Mouse (Mus musculus): ENCODE data around the gene Llph.

Gene Llph

DNA sequence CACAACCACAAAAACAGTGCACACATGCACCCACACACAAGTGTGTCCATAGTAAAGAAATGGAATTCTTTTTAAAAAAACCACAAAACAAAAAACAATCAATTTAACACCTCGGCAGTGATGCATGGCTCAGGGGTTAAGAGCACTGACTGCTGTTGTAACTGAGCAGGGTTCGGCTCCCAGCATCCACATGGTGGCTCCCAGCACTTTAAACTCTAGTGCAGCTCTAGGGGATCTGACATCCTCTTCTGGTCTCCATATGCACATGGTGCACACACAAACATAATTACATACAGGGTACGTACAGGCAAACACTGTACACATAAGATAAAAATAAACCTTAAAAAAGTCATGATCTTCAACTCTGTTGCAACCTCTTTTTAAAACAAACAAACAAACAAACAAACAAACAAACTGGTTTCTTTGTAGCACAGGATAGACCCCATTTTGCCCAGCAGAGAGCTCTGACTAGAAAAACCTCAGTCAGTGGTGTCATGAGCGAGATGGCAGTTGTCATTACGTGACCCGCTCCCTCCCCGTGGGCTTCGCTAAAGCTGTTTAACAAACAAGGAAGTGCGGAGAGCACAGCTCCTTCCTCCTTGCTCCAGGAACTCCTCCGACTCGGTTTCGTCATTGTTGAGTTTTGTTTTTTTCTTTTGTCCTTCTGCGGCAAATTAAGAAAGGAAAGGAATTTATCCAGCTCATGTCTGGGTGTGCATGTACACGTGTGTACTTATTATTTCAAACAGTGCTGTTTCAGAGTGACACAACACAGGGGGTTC, 7.1 kb upstream of the Llph start:
- DNase-seq (ENCODE audit: low read depth): peak; percentile 62

GRCm38 (mm10) chr10:120220776-120221175, 6.1 kb upstream of the Llph start:
- peak; percentile 62 for DNase-seq (ENCODE audit: low read depth)

GRCm38 (mm10) chr10:120231718-120232117, 4.8 kb downstream of the Llph start:
- DNase-seq (ENCODE audit: low read depth): peak; percentile 84

DNA sequence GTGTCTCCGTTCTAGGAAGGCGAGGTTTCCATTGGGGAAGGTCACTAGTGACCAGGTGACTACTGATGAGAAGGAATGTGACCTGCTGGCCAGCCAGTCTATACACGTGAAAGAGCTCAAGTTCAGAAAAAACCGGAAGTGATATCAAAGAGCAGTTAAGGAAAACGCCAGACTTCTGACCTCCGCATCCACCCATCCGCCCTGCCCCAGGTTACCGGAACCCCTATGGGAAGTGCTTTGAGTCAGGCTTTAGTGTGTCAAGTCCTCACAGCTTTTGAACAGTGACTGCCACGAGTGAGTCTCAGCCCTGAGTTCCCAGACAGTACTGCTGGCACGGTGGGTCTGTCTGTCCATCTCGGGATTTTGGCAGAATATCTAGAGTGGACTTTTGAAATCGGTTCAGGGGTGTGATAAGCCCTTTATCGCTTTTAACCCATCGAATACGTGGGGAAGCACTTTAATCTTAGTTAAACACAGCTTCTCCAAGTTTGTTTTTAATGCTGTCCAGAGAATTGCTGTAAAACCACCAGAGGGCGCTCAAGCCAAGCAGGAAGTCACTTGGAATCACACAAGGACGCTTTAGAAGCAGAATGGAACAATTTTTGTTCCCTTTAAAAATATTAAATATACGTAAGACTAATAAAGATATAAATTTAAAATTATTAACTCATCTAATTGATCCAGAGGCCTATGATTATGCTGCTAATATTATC, 6.9 kb downstream of the Llph start:
- DNase-seq (ENCODE audit: low read depth): peak; percentile 76

DNA sequence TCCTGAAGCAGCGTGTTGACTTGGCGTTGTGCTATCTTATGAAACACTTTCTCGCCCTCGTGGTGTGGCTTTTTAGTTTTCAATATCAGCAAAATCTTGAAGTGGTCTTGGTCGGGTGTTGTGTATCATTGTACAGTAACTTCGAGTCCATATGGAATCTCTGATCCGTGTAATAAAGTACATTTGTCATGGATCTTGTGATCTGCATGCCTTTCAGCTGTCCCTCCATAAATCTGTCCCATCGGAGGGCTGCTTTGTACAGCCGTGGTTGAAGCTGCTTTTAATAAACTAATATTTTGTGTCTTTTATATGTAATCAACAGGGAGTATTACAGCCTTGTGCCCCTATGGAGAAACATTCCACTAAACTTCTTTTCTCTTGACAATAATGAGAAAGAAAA, 10.0 kb downstream of the Llph start:
- no peak for DNase-seq (ENCODE audit: low read depth)

DNA sequence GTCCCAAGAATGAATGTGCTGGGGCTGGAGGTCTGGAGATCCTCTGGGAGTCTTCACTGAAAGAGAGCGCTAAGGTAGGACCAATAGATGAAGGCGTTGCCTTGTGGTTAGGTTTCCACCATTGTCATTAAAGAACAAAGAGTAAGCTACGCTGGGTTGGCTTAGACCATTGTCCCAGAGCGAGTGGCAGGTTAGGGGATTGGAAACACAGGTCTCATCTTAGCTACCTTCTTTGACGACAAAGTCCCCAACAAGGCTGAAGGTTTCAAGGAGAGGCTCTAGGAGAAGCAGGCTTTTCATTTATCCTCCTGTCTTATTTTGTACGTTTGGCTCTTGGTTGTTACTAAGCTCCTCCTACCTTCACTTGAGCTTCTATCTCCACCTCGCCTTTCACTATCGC, 11.4 kb downstream of the Llph start:
- no peak for DNase-seq (ENCODE audit: low read depth)

- DNase-seq (ENCODE audit: low read depth): no peak
Observed at GRCm38 (mm10) chr10:120239476-120239875, 12.6 kb downstream of the Llph start.

DNA sequence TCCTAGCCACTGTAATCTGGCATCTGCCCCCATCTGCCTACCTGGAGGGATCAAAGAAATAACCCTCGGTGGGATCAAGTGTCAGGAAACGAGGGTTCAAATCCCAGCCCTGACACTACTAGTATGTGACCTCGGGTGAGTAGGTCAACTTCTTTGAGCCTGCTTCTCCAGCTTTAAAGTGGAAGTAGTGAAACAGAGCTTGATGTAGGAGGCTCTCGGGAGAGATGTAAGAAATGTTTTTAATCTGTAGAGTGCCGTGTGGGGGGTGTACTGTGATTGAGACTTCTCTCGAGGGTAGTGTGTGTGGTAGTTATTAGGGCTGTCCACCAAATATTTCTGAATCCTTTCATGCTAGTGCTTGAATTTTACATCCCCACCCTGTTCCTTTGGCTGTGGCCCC, 15.6 kb downstream of the Llph start:
- DNase-seq (ENCODE audit: low read depth): no peak

GRCm38 (mm10) chr10:120245681-120246080, 18.8 kb downstream of the Llph start:
- no peak for DNase-seq (ENCODE audit: low read depth)

DNA sequence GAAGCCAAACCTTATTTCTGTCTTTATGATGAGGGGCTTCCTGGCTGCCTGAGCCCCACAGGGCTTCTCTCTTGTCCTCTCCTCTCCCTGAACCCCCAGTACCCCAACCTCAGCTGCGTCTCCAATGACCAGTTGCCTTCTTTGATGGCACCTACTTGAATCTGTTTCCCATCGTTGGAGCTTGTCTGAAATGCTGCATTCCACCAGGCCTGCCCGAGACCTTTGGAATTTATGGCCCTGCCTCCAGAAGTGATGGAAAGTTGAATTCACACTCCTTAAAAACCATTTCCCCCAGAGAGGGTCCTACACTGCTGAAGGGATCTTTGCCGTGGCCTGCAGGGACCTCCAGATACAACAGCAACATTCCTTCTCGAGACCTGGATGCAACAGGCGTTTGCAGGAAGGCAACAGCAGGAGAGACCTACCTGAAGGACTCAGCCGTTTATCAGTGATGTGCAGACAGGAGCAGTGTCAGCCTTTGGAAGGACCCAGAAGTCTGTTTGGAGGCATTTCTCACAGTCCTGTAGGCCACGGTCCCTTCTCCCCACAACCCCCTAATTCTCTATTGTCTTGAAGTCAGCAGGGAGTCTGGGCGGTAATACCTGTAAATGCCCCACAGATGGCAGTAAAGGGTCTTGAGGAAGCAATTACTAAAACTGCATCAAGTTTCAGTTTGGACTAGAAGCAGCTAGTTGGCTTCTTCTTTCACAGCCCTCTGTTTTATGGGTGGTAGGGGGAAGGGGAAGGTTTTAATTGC, 20.3 kb downstream of the Llph start:
- peak; percentile 86 for DNase-seq (ENCODE audit: low read depth)

DNA sequence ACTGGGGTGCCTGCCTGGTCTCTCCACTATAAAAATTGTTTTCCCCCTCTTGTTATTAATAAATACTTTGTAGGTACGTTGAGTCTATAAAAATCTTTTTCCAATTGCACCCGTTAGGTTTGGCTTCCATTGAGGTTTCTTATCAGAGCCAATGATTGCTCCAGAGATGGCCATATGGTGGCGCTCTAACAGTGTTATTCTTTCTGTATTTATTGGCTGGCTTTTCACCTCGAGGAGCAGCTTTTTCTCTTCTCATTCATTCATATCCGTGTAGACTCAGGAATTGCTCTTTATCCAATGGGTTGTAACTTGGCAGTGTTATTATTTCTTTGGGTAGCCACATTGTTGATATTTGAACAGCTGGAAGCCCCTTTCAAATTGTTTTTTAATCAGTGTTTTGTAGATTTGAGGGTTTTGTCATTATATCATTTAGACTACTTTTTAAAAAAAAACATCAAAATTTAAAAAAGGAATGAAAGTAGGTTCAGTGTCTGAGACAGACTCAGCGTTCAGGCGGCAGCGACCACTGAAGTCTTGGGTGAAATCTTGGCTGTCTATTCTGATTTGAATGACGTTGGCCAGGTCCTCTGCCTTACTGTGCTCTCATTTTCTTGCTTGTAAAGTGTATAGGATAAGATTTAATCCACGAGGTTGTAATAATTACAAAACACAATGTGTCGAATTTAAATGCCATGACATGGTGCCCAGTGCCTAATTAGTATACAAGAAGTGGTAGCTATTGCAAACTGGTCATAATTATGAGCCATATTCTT, 24.2 kb downstream of the Llph start:
- DNase-seq (ENCODE audit: low read depth): no peak

GRCm38 (mm10) chr10:120251791-120252190, 24.9 kb downstream of the Llph start:
- DNase-seq (ENCODE audit: low read depth): no peak

DNA sequence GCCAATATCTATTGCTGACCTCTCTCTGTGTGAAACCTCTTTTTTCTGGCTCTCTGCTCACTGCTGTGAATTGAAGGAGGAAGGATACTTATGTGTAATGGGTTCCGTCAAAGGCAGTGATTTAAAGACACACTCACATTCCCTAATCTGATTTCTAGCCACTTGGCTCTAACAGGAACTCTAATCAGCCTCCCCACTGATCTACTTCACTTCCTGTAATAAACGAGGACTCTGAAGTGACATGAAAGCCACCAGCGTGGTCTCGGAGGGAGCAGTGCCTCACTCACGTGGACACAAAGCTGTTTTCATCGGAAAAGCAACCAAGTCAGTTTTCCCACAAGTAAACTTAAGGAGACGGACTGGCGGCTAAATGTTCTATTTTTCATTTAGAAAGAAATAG, 25.9 kb downstream of the Llph start:
- no peak for DNase-seq (ENCODE audit: low read depth)

DNA sequence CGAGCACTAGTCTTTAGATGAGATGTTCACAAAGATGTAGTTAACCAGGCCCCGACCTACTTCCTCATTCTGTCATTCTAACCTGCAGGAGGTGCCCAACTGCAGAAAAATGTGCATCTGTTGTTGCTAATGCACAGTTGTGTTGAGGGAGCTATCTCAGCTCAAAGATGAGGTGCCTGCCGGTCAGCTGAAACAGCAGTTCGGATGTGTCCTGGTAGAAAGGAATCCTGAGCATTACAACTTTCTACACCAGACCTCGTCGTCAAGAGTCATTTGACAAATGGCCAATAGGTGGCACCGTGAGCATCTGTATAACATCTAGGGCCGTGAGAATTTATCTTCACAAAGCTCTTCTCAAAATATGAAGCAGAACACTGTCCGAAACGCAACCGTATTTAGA, 30.4 kb downstream of the Llph start:
- DNase-seq (ENCODE audit: low read depth): peak; percentile 66

DNA sequence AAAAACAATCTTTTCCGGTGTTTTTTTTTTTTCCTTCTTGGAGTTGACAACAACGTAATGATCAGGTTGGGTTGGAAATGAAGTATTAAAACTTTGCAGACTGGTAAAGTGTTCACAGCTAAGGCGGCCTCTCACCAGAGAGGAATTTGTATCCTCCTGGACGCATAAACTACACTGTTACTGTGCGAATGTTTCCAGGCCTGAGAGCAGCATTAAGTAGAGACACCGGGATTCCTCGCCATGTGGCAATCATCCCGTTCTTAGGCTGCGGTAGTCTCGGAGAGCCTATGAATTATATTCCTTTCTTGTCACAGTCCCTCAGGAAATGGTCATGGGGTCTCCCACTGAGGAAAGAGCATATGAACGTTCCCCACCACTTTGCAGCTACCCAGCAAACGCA, 40.9 kb downstream of the Llph start:
- no peak for DNase-seq (ENCODE audit: low read depth)

- DNase-seq (ENCODE audit: low read depth): no peak
Observed at GRCm38 (mm10) chr10:120269946-120270345, 43.1 kb downstream of the Llph start.

- DNase-seq (ENCODE audit: low read depth): peak; percentile 82
Observed at GRCm38 (mm10) chr10:120270777-120271176, 43.9 kb downstream of the Llph start.

- DNase-seq (ENCODE audit: low read depth): no peak
Observed at GRCm38 (mm10) chr10:120271318-120271717, 44.4 kb downstream of the Llph start.

DNA sequence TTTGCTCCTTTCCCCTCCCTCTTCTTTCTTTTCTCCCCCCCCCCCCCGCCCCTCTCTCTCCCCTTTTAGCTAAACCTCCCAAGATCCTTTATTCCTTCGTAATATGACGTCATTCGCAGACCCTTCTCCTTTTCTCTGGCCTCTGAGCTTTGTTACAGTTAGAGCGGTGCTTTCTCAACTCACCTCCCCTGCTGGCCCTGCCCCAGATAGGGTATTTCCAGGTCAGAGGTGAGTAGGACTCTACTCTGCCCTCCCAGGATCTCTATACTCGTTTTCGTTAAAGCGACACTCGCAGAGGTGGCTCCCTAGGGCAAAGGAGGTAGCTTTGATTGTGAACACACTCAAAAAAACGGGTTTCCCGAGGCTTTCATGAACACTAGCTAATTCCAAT, 45.0 kb downstream of the Llph start:
- DNase-seq (ENCODE audit: low read depth): no peak

- no peak for DNase-seq (ENCODE audit: low read depth)
Observed at GRCm38 (mm10) chr10:120272270-120272883, 45.5 kb downstream of the Llph start.

DNA sequence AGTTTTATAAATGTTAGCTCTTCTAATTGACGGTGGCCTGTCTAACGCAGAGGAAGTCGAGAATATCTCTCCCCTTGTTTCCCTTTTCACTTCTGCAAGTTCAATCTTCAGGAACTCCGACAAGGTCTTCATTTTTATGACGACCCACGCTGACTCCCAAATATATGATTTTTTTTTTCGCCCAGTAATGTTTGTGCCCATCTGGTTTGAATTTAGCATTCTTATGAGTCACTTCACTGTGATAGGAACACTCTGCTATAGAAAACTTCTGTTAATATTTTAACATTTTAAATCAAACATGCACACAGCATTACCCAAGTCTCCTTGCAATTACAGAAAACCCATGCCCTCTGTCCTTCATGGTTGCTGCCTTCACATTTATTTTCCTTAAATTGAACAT, 46.5 kb downstream of the Llph start:
- no peak for DNase-seq (ENCODE audit: low read depth)

Measured in naive thymus-derived CD4-positive, alpha-beta T cell, adult 2 months (primary cell).